Mouse (Mus musculus) kidney, embryonic 14.5 days (tissue): ENCODE data around the gene Ypel1. TPM values are rescaled to one million over a fixed set of nuclear protein-coding genes. Genes with fewer than 3 reads are reported as not detected.

Experiments
- ATAC-seq: fragments of 200-750 bp; cut with Nextera tagmentation; 2 replicates; pipeline ENCODE4 v1.8.0; 2017; ENCODE audit warnings: moderate number of reproducible peaks, mild to moderate bottlenecking, moderate TSS enrichment, moderate library complexity; ENCODE audit not compliant: low FRiP score, low TSS enrichment
- H3K27ac ChIP-seq: fragments of 300-500 bp; sonication (generic); 2 replicates; pipeline ENCODE4 v1.5.1; 2014; ENCODE audit warnings: low read depth, mild to moderate bottlenecking, low read length, moderate library complexity, mixed read lengths
- H3K27me3 ChIP-seq: fragments of 300-500 bp; sonication (generic); 2 replicates; pipeline ENCODE4 v1.6.1; 2014; ENCODE audit warnings: mild to moderate bottlenecking, low read length; ENCODE audit not compliant: control insufficient read depth, insufficient read depth
- H3K36me3 ChIP-seq: fragments of 300-500 bp; sonication (generic); 2 replicates; pipeline ENCODE4 v1.6.1; 2014; ENCODE audit warnings: low read length, mixed read lengths; ENCODE audit not compliant: control insufficient read depth, insufficient read depth
- H3K4me1 ChIP-seq: fragments of 300-500 bp; sonication (generic); 2 replicates; pipeline ENCODE4 v1.6.1; 2014; ENCODE audit warnings: low read length, mixed read lengths; ENCODE audit not compliant: control insufficient read depth, insufficient read depth
- H3K4me2 ChIP-seq: fragments of 300-500 bp; sonication (generic); replicated peaks from 2 replicates; pipeline ENCODE4 v1.6.1; 2014; ENCODE audit warnings: low read depth, mild to moderate bottlenecking, low read length
- H3K4me3 ChIP-seq: fragments of 300-500 bp; sonication (generic); 2 replicates; pipeline ENCODE4 v1.5.1; 2014; ENCODE audit warnings: mild to moderate bottlenecking, low read length
- H3K9ac ChIP-seq: fragments of 300-500 bp; sonication (generic); 2 replicates; pipeline ENCODE4 v1.6.1; 2014; ENCODE audit warnings: low read depth, mild to moderate bottlenecking, low read length, moderate library complexity
- H3K9me3 ChIP-seq: fragments of 300-500 bp; sonication (generic); 2 replicates; pipeline ENCODE4 v1.6.1; 2016; ENCODE audit warnings: low read length; ENCODE audit not compliant: control insufficient read depth
- WGBS: fragments of 180-500 bp; shearing (Covaris S2); extraction: QIAGEN DNeasy Blood & Tissue Kit; methylation state at CpG from one replicate; pipeline ENCODE4 v1.1.7; 2014; 5-methylcytosine and 5-hydroxymethylcytosine counted together
- polyA plus RNA-seq: library from polyadenylated mRNA; unstranded; fragments of >200 nt; fragmentation: Nextera tagmentation; extraction: Ambion mirVana; gene quantifications from 2 replicates; pipeline ENCODE4 v1.2.1, GENCODE M21; 2014

The Ypel1 gene
- polyA plus RNA-seq, 1 experiment from 2014 or later: 54.5 TPM

GRCm38 (mm10) chr16:17104600-17104999 lies 35.1 kb downstream of the Ypel1 start:
- Histone ChIP-seq H3K4me3 (no peak overlapping the region), H3K9me3 (no peaks in the 10 kb centered on the region), H3K4me2 (no peak overlapping the region), H3K36me3 (peaks cover 79% of the 10 kb centered on the region), H3K27ac (no peak overlapping the region), H3K9ac (no peak overlapping the region), H3K27me3 (no peaks in the 10 kb centered on the region), H3K4me1 (peaks cover 5% of the 10 kb centered on the region; the same call in 1 of the 2 replicates)
- ATAC-seq: no peak
- 88% methylated on average over 4 of the region's 4 CpGs for WGBS

GRCm38 (mm10) chr16:17110771-17111743 lies 41.6 kb downstream of the Ypel1 start, which contains the start of gene Ppil2:
Ppil2 (minus strand) TSS chr16:17111257.
- peak; percentile 84 for ATAC-seq
- no peak within 1 kb of the TSS for H3K27ac ChIP-seq
- peak within 1 kb of the TSS; percentile 69 for H3K9ac ChIP-seq
- H3K36me3 ChIP-seq: peaks cover 57% of the 10 kb centered on the region
- peaks cover 9% of the 10 kb centered on the region for H3K4me1 ChIP-seq
- peak within 1 kb of the TSS; percentile 66 for H3K4me3 ChIP-seq
- WGBS: 10% methylated on average over 38 of the region's 38 CpGs
- no peaks in the 10 kb centered on the region for H3K27me3 ChIP-seq
- H3K9me3 ChIP-seq: no peaks in the 10 kb centered on the region
- H3K4me2 ChIP-seq: peak within 1 kb of the TSS; percentile 51

GRCm38 (mm10) chr16:17117309-17117799 lies 47.9 kb downstream of the Ypel1 start:
- Histone ChIP-seq H3K36me3 (peaks cover 79% of the 10 kb centered on the region), H3K4me1 (no peaks in the 10 kb centered on the region), H3K9me3 (no peaks in the 10 kb centered on the region), H3K4me2 (no peak overlapping the region), H3K9ac (no peak overlapping the region), H3K27ac (no peak overlapping the region), H3K4me3 (no peak overlapping the region), H3K27me3 (no peaks in the 10 kb centered on the region)
- no peak for ATAC-seq
- 93% methylated on average over 5 of the region's 5 CpGs for WGBS

- Histone ChIP-seq H3K36me3 (peaks cover 48% of the 10 kb centered on the region), H3K4me2 (no peak overlapping the region), H3K27ac (no peak overlapping the region), H3K4me1 (peaks cover 12% of the 10 kb centered on the region; the same call in 1 of the 2 replicates), H3K27me3 (no peaks in the 10 kb centered on the region), H3K9me3 (no peaks in the 10 kb centered on the region), H3K4me3 (no peak overlapping the region), H3K9ac (no peak overlapping the region)
- no peak for ATAC-seq
- 79% methylated on average over 14 of the region's 14 CpGs for WGBS
Measured at GRCm38 (mm10) chr16:17121569-17121968, 52.1 kb downstream of the Ypel1 start.

GRCm38 (mm10) chr16:17124119-17124870 lies 54.8 kb downstream of the Ypel1 start:
- peak; percentile 63 for ATAC-seq
- WGBS: 2% methylated on average over 22 of the region's 22 CpGs
- peak overlapping the region; percentile 71 for H3K27ac ChIP-seq

GRCm38 (mm10) chr16:17124871-17125520 lies 55.5 kb downstream of the Ypel1 start, which contains the start of gene 2610318N02Rik:
2610318N02Rik (minus strand) TSS chr16:17125167.
- peaks cover 12% of the 10 kb centered on the region; the same call in 1 of the 2 replicates for H3K4me1 ChIP-seq
- ATAC-seq: peak; percentile 95
- H3K9me3 ChIP-seq: no peaks in the 10 kb centered on the region
- WGBS: under 1% methylated on average over 25 of the region's 25 CpGs
- peaks cover 23% of the 10 kb centered on the region for H3K36me3 ChIP-seq
- H3K9ac ChIP-seq: peak within 1 kb of the TSS; percentile 86
- peak within 1 kb of the TSS; percentile 71 for H3K27ac ChIP-seq
- H3K27me3 ChIP-seq: no peaks in the 10 kb centered on the region
- peak within 1 kb of the TSS; percentile 65 for H3K4me3 ChIP-seq
- peak within 1 kb of the TSS; percentile 81 for H3K4me2 ChIP-seq

More at GRCm38 (mm10) chr16:17124119-17124870, 54.8 kb downstream of the Ypel1 start:
- Histone ChIP-seq H3K27me3 (no peaks in the 10 kb centered on the region), H3K9ac (peak overlapping the region; percentile 86), H3K4me1 (peaks cover 12% of the 10 kb centered on the region; the same call in 1 of the 2 replicates), H3K4me2 (peak overlapping the region; percentile 81), H3K36me3 (peaks cover 30% of the 10 kb centered on the region), H3K9me3 (no peaks in the 10 kb centered on the region), H3K4me3 (peak overlapping the region; percentile 65)

GRCm38 (mm10) chr16:17127292-17127691 lies 57.8 kb downstream of the Ypel1 start:
- no peak overlapping the region for H3K27ac ChIP-seq
- H3K4me3 ChIP-seq: no peak overlapping the region
- peaks cover 12% of the 10 kb centered on the region; the same call in 1 of the 2 replicates for H3K4me1 ChIP-seq
- no peaks in the 10 kb centered on the region for H3K9me3 ChIP-seq
- peaks cover 6% of the 10 kb centered on the region; the same call in 1 of the 2 replicates for H3K36me3 ChIP-seq
- 93% methylated on average over 1 of the region's 1 CpGs for WGBS
- no peak overlapping the region for H3K9ac ChIP-seq
- H3K4me2 ChIP-seq: no peak overlapping the region
- no peak for ATAC-seq
- H3K27me3 ChIP-seq: no peaks in the 10 kb centered on the region
